Mouse (Mus musculus) lung, embryonic 16.5 days (tissue): ENCODE measurements around the gene Dpp4. TPM values are rescaled to one million over a fixed set of nuclear protein-coding genes. Genes with fewer than 3 reads are reported as not detected.

Source experiments
- ATAC-seq: fragments of 200-750 bp; cut with Nextera tagmentation; 2 replicates; pipeline ENCODE4 v1.8.0; 2017; ENCODE audit warnings: low read depth, mild to moderate bottlenecking, moderate library complexity
- H3K27ac ChIP-seq: fragments of 300-500 bp; sonication (generic); 2 replicates; pipeline ENCODE4 v1.5.1; 2014; ENCODE audit warnings: mild to moderate bottlenecking, control low read depth, low read length
- H3K27me3 ChIP-seq: fragments of 300-500 bp; sonication (generic); 2 replicates; pipeline ENCODE4 v1.6.1; 2014; ENCODE audit warnings: low read depth, low read length, mixed read lengths; ENCODE audit not compliant: control insufficient read depth, insufficient read depth
- H3K36me3 ChIP-seq: fragments of 300-500 bp; sonication (generic); 2 replicates; pipeline ENCODE4 v1.6.1; 2014; ENCODE audit warnings: low read length; ENCODE audit not compliant: control insufficient read depth, insufficient read depth
- H3K4me1 ChIP-seq: fragments of 300-500 bp; sonication (generic); replicated peaks from 2 replicates; pipeline ENCODE4 v1.6.1; 2014; ENCODE audit warnings: low read length, mixed read lengths; ENCODE audit not compliant: control insufficient read depth, insufficient read depth
- H3K4me2 ChIP-seq: fragments of 300-500 bp; sonication (generic); 2 replicates; pipeline ENCODE4 v1.6.1; 2014; ENCODE audit warnings: low read depth, low read length, control low read depth
- H3K4me3 ChIP-seq: fragments of 300-500 bp; sonication (generic); 2 replicates; pipeline ENCODE4 v1.5.1; 2014; ENCODE audit warnings: mild to moderate bottlenecking, low read length, control low read depth
- H3K9ac ChIP-seq: fragments of 300-500 bp; sonication (generic); 2 replicates; pipeline ENCODE4 v1.6.1; 2014; ENCODE audit warnings: low read length, control low read depth
- H3K9me3 ChIP-seq: fragments of 300-500 bp; sonication (generic); 2 replicates; pipeline ENCODE4 v1.6.1; 2016; ENCODE audit warnings: low read length; ENCODE audit not compliant: control insufficient read depth
- WGBS: fragments of 180-500 bp; shearing (Covaris S2); extraction: QIAGEN DNeasy Blood & Tissue Kit; methylation state at CpG from one replicate; pipeline ENCODE4 v1.1.7; 2014; 5-methylcytosine and 5-hydroxymethylcytosine counted together
- polyA plus RNA-seq: library from polyadenylated mRNA; unstranded; fragments of >200 nt; fragmentation: Nextera tagmentation; extraction: Ambion mirVana; gene quantifications from 2 replicates; pipeline ENCODE4 v1.2.1, GENCODE M21; 2015

The Dpp4 gene
- polyA plus RNA-seq, 1 experiment from 2014 or later = 32.4 TPM

DNA sequence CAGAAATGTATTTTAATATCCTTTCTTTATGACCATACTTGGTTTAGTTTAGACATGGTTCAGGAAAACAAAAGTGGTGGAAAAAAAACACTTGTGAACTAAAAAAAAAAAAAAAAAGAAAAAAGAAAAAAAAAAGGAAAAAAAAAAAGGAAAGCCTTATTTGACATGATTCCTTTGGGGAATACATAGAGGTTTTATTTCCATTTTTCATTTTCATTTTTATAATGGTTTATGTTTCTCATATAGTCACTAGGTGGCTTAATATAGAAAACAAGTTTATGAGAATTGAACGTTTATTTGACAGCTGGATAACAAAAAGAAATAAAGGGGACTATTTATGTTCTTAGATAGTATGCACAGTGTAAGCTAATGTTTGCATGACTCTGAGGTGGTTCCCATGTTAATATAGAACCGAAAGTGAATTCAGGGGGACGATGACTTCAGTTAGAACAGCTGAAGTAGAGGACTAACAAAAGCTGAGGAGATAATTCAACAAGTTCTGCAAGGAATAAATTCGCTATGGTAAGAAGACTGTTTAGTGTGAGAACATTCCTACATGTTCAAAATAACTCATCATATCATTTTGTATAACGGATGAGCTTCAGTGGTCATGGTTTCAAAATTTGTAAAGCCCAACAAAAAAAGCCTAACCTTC is 37.8 kb upstream of the Dpp4 start:
- ATAC-seq = no peak
- no peak overlapping the region for H3K27ac ChIP-seq
- no peaks in the 10 kb centered on the region for H3K4me1 ChIP-seq
- H3K4me3 ChIP-seq = no peak overlapping the region
- WGBS = 63% methylated on average over 5 of the region's 5 CpGs
- no peak overlapping the region for H3K4me2 ChIP-seq
- H3K9ac ChIP-seq = no peak overlapping the region
- no peaks in the 10 kb centered on the region for H3K27me3 ChIP-seq
- H3K36me3 ChIP-seq = no peaks in the 10 kb centered on the region
- no peaks in the 10 kb centered on the region for H3K9me3 ChIP-seq

- Histone ChIP-seq H3K9ac (no peak overlapping the region), H3K36me3 (no peaks in the 10 kb centered on the region), H3K4me2 (peak overlapping the region; percentile 23; the same call in 1 of the 2 replicates), H3K27ac (no peak overlapping the region), H3K4me3 (peak overlapping the region; percentile 26; the same call in 1 of the 2 replicates), H3K27me3 (no peaks in the 10 kb centered on the region), H3K9me3 (no peaks in the 10 kb centered on the region), H3K4me1 (no peaks in the 10 kb centered on the region)
- WGBS = 47% methylated on average over 13 of the region's 13 CpGs
- peak; percentile 66 for ATAC-seq
These were observed 28.9 kb upstream of the Dpp4 start for GRCm38 (mm10) chr2:62440802-62441544.

- H3K4me1 ChIP-seq = no peaks in the 10 kb centered on the region
- no peak overlapping the region for H3K4me3 ChIP-seq
- WGBS = 71% methylated on average over 4 of the region's 4 CpGs
- ATAC-seq = no peak
- no peaks in the 10 kb centered on the region for H3K27me3 ChIP-seq
- no peak overlapping the region for H3K9ac ChIP-seq
- no peaks in the 10 kb centered on the region for H3K9me3 ChIP-seq
- no peaks in the 10 kb centered on the region for H3K36me3 ChIP-seq
- no peak overlapping the region for H3K27ac ChIP-seq
- H3K4me2 ChIP-seq = no peak overlapping the region
These were observed 28.1 kb upstream of the Dpp4 start for GRCm38 (mm10) chr2:62440083-62440482.

DNA sequence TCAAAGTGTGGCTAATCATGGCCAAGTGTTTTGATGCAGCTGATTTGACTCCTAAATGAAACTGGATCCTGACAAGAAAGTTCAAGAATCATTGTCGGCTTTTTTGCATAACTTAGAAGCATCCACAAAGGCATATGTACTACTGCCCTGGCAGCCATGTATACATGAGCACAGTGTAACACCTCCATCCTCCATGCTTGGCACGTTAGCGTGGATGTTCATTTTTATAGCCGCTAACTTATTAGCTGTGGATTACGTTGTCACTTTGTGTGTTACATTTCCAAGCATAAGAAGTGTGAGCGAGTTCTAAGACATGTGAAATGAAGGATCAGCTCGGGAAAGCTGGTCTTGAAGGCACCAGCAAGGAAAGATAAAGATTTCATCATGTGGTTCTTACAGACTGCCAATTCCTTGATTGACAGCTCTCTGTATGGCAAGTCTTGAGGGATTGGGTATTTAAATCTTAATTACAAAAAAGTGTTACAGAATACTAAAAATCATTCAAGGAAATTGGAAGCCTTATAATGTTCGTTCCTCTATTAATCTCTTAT is 19.3 kb upstream of the Dpp4 start:
- no peaks in the 10 kb centered on the region for H3K9me3 ChIP-seq
- 78% methylated on average over 8 of the region's 8 CpGs for WGBS
- H3K4me1 ChIP-seq = no peaks in the 10 kb centered on the region
- H3K9ac ChIP-seq = no peak overlapping the region
- ATAC-seq = no peak
- no peak overlapping the region for H3K4me2 ChIP-seq
- no peak overlapping the region for H3K27ac ChIP-seq
- H3K4me3 ChIP-seq = no peak overlapping the region
- H3K27me3 ChIP-seq = no peaks in the 10 kb centered on the region
- no peaks in the 10 kb centered on the region for H3K36me3 ChIP-seq

- Histone ChIP-seq H3K9me3 (no peaks in the 10 kb centered on the region), H3K4me2 (no peak overlapping the region), H3K36me3 (no peaks in the 10 kb centered on the region), H3K4me3 (no peak overlapping the region), H3K9ac (no peak overlapping the region), H3K27me3 (no peaks in the 10 kb centered on the region), H3K4me1 (no peaks in the 10 kb centered on the region; the same call in 1 of the 2 replicates), H3K27ac (no peak overlapping the region)
- WGBS = 81% methylated on average over 3 of the region's 3 CpGs
- no peak for ATAC-seq
These were observed 13.9 kb upstream of the Dpp4 start for GRCm38 (mm10) chr2:62425941-62426340.

DNA sequence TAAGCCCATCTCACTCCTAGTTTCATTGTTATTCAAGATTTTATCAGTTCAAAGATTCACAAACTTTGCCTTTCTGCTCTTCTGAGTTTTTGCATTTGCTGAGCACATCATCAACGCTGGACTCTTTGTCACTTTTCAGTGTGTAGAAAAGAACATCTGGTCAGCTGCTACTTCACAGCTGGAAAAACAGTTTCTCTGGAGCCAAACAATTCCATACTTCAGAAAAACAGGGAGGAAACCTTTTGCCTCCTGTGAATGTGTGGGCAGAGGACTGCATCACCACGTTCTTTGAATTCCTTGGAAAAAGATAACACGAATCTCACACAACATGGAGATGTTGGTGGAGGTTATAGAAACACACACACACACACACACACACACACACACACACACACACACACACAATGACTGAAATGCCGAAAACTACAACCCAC is 11.3 kb upstream of the Dpp4 start:
- WGBS = 33% methylated on average over 4 of the region's 4 CpGs
- Histone ChIP-seq H3K4me1 (no peaks in the 10 kb centered on the region; the same call in 1 of the 2 replicates), H3K36me3 (no peaks in the 10 kb centered on the region), H3K4me3 (no peak overlapping the region), H3K9me3 (no peaks in the 10 kb centered on the region), H3K9ac (no peak overlapping the region), H3K27ac (no peak overlapping the region), H3K27me3 (no peaks in the 10 kb centered on the region), H3K4me2 (no peak overlapping the region)
- no peak for ATAC-seq

DNA sequence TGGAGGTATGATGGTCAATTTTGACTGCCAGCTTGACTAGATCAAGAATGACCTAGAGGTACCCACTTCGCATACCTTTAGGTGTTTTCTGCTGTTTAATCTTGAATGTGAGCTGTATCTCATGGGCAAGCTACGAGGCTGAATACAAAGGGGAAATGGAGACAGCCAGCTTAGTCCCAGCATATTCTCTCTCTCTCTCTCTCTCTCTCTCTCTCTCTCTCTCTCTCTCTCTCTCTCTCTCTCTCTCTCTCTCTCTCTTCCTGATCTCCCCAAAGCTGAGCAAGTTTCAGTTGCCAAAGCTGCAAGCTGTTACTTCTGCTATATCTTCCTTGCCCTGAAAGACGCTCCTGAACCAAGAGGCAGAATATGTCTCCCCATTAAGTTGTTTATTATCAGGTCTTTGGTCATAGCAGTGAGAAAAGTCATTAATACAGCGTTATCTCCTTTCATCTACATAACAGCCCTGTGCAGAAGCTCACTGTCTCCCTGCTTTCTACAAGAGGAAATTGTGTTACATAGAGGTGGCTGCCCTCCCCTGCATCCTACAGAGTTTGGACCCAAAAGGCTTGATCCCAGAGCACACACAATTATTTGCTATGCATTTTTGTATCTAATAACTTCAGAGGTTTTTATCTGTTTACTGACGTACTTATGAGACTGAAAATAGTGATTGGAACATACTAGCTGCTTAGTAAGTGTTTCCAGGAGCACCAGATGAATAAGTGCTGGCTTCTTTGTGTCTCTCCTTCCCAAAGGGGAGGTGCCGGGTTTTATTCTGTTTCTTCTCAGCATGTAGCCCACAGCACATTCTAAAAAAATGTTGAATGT is 10.7 kb upstream of the Dpp4 start:
- no peaks in the 10 kb centered on the region for H3K9me3 ChIP-seq
- no peak overlapping the region for H3K4me3 ChIP-seq
- no peak for ATAC-seq
- H3K9ac ChIP-seq = no peak overlapping the region
- H3K27ac ChIP-seq = no peak overlapping the region
- H3K4me2 ChIP-seq = no peak overlapping the region
- WGBS = 73% methylated on average over 6 of the region's 6 CpGs
- no peaks in the 10 kb centered on the region; the same call in 1 of the 2 replicates for H3K4me1 ChIP-seq
- no peaks in the 10 kb centered on the region for H3K27me3 ChIP-seq
- H3K36me3 ChIP-seq = no peaks in the 10 kb centered on the region

DNA sequence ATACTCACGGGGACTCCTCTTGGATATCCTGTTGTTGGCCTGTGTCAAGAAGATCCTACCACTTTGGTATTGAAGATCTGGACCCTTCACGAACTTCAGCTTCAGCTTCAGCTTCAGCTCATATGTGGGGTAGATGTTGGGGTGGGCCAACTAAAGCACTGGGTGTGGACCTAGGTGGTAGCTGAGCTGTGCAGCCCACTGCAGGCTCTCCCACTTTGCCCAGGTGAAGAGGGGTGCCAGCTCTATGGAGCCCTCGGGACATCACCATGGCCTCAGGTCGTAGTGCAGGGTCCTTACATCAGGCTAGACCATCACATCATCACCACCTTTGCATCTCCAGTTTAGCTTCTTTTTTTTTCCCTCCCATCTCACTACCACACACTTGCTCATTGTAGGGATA is 9.2 kb upstream of the Dpp4 start:
- H3K9me3 ChIP-seq = no peaks in the 10 kb centered on the region
- H3K9ac ChIP-seq = no peak overlapping the region
- H3K27ac ChIP-seq = no peak overlapping the region
- 88% methylated on average over 4 of the region's 4 CpGs for WGBS
- H3K4me2 ChIP-seq = no peak overlapping the region
- no peak overlapping the region for H3K4me3 ChIP-seq
- H3K36me3 ChIP-seq = no peaks in the 10 kb centered on the region
- H3K27me3 ChIP-seq = no peaks in the 10 kb centered on the region
- no peaks in the 10 kb centered on the region; the same call in 1 of the 2 replicates for H3K4me1 ChIP-seq
- no peak for ATAC-seq

- H3K4me1 ChIP-seq = no peaks in the 10 kb centered on the region; the same call in 1 of the 2 replicates
- no peak overlapping the region for H3K9ac ChIP-seq
- H3K36me3 ChIP-seq = no peaks in the 10 kb centered on the region
- no peak for ATAC-seq
- no peaks in the 10 kb centered on the region for H3K9me3 ChIP-seq
- H3K27me3 ChIP-seq = no peaks in the 10 kb centered on the region
- H3K4me2 ChIP-seq = no peak overlapping the region
- WGBS = 68% methylated on average over 3 of the region's 3 CpGs
- H3K27ac ChIP-seq = no peak overlapping the region
- H3K4me3 ChIP-seq = no peak overlapping the region
These were observed 8.0 kb upstream of the Dpp4 start for GRCm38 (mm10) chr2:62420045-62420444.
